Mouse (Mus musculus): Measurements from ENCODE around the gene Nmnat3.

Gene Nmnat3

GRCm38 (mm10) chr9:98354919-98355318, 67.7 kb downstream of the Nmnat3 start:
- DNase-seq (ENCODE audit: low spot score in 2 of 2), result no peak

- DNase-seq (ENCODE audit: low spot score in 2 of 2), result no peak
These were observed 73.8 kb downstream of the Nmnat3 start for GRCm38 (mm10) chr9:98361047-98361446.

DNA sequence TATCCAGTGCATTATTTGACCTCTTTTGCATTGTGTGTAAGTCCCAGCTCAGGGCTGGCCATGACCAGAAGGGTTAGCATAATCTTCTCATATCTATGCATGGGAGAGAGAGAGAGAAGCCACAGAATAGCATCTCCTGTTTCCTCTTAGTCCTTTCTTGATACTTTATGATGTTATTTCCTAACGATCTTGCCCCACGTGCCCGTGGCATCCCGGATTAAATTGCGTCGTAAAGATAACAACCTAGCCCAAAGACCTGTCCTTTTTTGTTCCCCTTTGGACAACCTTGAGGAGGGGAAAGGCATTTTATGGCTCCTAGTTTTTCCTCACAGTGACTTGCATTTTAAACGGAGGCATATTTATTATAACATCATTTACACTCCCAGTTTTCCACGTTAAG, 78.8 kb downstream of the Nmnat3 start:
- DNase-seq (ENCODE audit: low spot score in 2 of 2), result no peak

- no peak for DNase-seq (ENCODE audit: low spot score in 2 of 2)
These were observed 80.2 kb downstream of the Nmnat3 start for GRCm38 (mm10) chr9:98367333-98367962.

DNA sequence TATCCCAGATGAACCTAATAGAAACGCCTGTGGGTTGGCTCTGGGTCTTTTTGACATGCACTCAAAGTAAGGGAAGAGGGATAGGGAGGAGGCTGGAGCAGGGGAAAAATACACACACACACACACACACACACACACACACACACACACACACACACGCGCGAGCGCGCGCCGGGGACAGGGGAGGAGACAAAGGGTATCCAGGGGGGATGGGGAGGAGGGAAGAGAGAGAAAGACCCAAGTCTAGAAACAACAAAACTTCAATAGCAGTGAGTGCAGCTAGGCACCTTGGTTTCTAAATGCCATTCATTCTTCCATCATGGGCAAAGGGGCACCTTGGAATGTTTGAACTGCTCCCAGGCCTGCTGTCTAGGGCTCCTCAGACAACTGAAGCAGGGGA, 82.5 kb downstream of the Nmnat3 start:
- DNase-seq (ENCODE audit: low spot score in 2 of 2), result no peak

- DNase-seq (ENCODE audit: low spot score in 2 of 2), result no peak
These were observed 86.1 kb downstream of the Nmnat3 start for GRCm38 (mm10) chr9:98373358-98373757.

- DNase-seq (ENCODE audit: low spot score in 2 of 2), result peak; percentile 28 to 54
These were observed 87.7 kb downstream of the Nmnat3 start for GRCm38 (mm10) chr9:98374897-98375296.

GRCm38 (mm10) chr9:98375329-98376170, 88.3 kb downstream of the Nmnat3 start:
- no peak for DNase-seq (ENCODE audit: low spot score in 2 of 2)

DNA sequence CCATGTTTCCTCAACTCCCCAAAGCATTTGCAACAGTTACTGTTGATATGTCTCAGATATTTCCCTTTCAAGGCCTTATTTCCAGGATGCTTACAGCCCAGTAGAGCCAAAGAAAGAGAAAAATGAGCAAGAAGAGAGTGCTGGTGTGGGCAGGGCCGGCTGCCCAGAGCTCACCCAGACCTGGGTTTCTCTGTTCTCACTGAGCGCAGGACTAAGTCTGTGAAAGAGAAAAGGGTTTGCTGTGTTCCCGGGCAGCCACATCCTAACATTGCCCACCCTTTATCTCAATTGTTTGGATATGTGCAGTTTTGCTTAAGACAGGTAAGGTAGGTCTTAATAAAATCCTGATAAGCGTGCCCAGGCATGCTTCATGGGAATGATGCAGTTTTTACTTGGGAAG, 92.5 kb downstream of the Nmnat3 start:
- DNase-seq (ENCODE audit: low spot score in 2 of 2), result no peak

- no peak for DNase-seq (ENCODE audit: low spot score in 2 of 2)
These were observed 93.4 kb downstream of the Nmnat3 start for GRCm38 (mm10) chr9:98380593-98380992.

DNA sequence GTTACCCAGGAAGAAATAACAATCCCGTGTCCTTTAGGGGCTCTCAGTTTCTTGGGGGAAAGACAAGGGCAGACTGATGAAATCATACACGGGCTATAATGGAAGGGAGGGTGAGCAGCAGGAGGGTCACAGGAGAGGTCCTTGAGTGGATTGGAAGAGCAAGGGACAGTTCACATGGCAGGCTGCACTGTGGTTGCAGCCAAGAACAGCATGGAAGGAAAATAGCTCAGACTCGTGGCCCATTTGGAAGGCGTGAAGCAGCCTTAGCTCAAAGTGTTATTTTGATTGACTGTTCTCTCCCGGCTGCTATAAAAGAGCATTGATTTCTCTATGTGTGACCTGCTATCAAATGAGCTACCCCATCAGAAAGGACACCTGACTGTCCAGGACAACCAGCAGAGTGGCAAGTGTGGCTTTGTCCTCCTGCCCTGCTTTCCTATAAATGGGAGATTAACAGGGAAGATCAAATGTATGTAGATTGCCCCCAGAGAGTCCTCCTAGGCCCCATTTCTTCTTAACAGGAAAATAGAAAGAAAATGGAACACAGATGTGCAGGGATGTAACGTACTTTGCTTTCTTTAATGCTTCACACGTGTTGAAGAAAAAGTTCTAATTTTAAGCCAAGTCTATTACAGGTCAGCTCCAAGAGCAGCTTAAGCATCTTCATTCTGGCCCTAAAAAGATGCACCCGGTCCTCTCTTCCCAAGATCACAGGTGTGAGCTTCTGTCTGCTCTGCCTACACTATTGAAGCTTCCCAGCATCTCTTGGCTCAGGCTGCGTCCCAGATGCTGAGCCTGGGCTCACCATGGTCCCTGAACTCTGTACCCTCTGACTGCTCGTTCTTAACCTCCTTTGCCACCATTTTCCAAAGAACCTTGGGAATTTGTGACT, 100.8 kb downstream of the Nmnat3 start:
- DNase-seq (ENCODE audit: low spot score in 2 of 2), result no peak

GRCm38 (mm10) chr9:98388633-98388965, 101.4 kb downstream of the Nmnat3 start:
- peak; percentile 49 to 84 for DNase-seq (ENCODE audit: low spot score in 2 of 2)

DNA sequence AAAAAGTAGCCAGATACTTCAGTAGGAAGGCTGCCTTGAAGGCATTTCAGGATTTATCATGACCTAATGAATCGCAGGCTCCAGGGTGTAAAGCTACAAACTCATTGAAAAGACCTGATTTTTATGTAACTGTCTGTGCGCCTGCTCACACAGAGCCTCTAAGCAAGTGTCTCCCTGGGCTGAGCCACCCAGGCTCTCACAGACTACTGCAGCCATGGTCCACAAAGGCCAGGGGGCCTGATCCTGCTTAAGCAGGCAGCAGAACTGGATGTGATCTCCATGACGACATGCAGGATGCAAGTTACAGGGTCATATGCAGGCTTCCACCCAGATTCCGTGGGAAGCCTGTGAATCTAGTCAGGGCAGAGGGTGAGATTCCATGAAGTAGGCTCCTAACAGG, 106.3 kb downstream of the Nmnat3 start:
- no peak for DNase-seq (ENCODE audit: low spot score in 2 of 2)

- DNase-seq (ENCODE audit: low spot score in 2 of 2), result no peak
These were observed 110.0 kb downstream of the Nmnat3 start for GRCm38 (mm10) chr9:98397211-98397610.

DNA sequence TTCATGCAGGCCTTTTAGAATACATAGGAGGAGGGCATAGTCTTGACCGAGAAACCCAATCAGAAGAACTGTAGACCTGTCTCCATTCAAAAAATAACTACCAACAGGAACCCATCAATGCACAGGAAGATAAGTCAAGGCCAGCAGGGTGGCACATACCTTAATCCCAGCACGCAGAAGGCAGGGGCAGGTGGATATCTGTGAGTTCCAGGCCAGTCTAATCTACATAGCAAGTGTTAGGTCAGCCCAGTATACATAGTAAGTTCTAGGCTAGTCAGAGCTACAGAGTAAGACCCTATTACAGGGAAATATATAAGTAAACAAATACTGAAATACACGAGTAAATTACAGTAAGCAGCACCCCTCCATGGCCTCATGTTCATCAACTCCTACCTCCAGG, 110.6 kb downstream of the Nmnat3 start:
- no peak for DNase-seq (ENCODE audit: low spot score in 2 of 2)

GRCm38 (mm10) chr9:98400185-98400894, 113.1 kb downstream of the Nmnat3 start:
- peak; percentile 66 to 82 for DNase-seq (ENCODE audit: low spot score in 2 of 2)

DNA sequence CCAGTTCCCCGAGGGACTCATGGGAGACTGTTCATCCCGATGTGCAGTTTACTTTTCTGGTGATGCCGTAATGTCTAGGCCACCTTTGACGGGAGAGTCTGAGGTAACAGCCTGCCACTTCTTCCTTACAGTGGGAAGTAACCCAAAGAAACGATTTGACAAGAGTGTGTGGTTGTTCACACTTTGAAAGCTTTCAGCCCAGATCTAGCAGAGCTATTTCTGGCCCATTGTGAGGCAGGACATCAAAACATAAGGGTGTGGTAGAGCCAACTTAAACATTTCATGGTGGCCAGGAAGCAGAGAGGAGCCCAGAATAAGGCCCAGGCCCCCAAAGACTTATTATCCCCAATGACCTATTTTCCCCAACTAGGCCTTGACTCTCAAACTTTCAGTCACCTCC, 114.4 kb downstream of the Nmnat3 start:
- DNase-seq (ENCODE audit: low spot score in 2 of 2), result no peak

DNA sequence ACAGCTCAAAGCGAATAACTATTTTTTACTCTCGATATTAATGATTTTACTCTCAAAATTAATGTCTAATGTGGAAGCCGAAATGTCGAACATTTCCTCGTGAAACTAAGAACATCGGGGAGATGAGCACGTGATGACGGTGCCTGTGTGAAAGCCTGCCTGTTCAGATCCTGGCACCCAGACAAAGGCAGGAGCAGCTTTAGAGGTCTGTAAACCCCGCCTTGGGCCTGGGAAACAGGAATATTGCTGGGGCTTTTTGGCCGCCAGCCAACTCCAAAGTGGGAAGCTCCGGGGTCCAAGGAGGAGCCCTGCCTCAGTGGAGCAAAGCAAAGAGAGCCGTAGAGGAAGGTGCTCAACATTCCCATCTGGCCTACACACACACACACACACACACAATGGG, 120.5 kb downstream of the Nmnat3 start:
- DNase-seq (ENCODE audit: low spot score in 2 of 2), result no peak

- DNase-seq (ENCODE audit: low spot score in 2 of 2), result peak; percentile 53 to 58
These were observed 121.9 kb downstream of the Nmnat3 start for GRCm38 (mm10) chr9:98409137-98409536.

- DNase-seq (ENCODE audit: low spot score in 2 of 2), result no peak
These were observed 128.2 kb downstream of the Nmnat3 start for GRCm38 (mm10) chr9:98415427-98415826.

- no peak for DNase-seq (ENCODE audit: low spot score in 2 of 2)
These were observed 130.7 kb downstream of the Nmnat3 start for GRCm38 (mm10) chr9:98417919-98418318.

DNA sequence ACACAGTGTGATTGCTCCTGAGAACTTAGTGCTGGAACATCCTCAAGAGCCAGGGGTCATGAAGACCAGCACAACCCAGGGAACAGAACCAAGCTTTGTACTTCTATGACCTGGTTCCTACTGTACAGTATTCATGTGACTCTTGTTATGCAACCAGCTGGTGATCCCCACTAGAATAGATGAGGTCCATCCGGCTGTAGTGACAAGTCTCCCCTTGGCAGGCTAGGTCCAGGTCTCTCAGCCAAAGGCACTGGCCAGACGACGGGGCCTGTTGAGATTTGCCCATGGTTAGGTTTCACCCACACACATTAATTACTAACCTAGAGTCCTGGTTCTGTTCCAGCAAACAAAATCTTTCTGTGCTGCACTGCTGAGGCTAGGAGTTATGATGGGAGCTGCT, 131.1 kb downstream of the Nmnat3 start:
- no peak for DNase-seq (ENCODE audit: low spot score in 2 of 2)
